Mouse (Mus musculus) spleen, adult 2 months (tissue): ENCODE results near the gene Lclat1.

ENCODE experiments used
- CTCF ChIP-seq: fragments of 200-500 bp; IDR thresholded peaks from 2 replicates; pipeline ENCODE4 v1.5.1; 2011; ENCODE audit warnings: mild to moderate bottlenecking, inconsistent platforms; ENCODE audit not compliant: insufficient read depth, insufficient read length, insufficient replicate concordance; ENCODE audit errors: extremely low read depth
- POLR2A ChIP-seq: fragments of 200-500 bp; IDR thresholded peaks from 2 replicates; pipeline ENCODE4 v1.6.1; 2011; ENCODE audit warnings: low read depth, low read length, inconsistent platforms

DNA sequence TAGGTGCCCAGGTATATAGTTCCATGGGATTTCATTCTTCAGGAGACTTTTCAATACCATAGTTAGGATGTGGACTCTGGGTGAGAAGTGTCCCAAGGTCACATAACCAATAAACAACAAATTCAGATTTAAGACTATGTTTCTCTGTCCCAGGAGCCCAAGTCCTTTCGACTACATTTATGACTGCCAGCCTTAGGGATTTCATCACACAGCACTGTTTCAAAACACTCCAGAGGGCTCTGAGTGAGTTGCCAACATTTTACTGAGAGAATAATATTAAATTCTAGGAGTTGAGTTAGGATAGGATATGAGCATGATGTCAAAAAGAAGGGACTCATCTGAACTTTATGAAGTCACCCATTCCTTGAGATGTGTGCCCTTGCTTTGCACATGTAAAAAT is 44.0 kb upstream of the Lclat1 start:
- no peak for TF ChIP-seq CTCF
- no peak for TF ChIP-seq POLR2A
